Mouse (Mus musculus) heart, postnatal 0 days (tissue): Measurements from ENCODE around the gene Fcho1. TPM values are rescaled to one million over a fixed set of nuclear protein-coding genes. Genes with fewer than 3 reads are reported as not detected.

Experiments
- ATAC-seq: fragments of 200-750 bp; cut with Nextera tagmentation; 2 replicates; pipeline ENCODE4 v1.8.0; 2017; ENCODE audit warnings: low read depth, moderate number of reproducible peaks, moderate library complexity; ENCODE audit not compliant: insufficient read depth
- DNase-seq: peaks from one replicate; pipeline ENCODE4 v3.0.0-alpha.2; 2016; ENCODE audit warnings: low spot score
- H3K27ac ChIP-seq: fragments of 300-500 bp; sonication (generic); 2 replicates; pipeline ENCODE4 v1.5.1; 2014; ENCODE audit warnings: low read depth, mild to moderate bottlenecking
- H3K27me3 ChIP-seq: fragments of 300-500 bp; sonication (generic); 2 replicates; pipeline ENCODE4 v1.6.1; 2014; ENCODE audit warnings: low read length, mixed read lengths; ENCODE audit not compliant: control insufficient read depth, insufficient read depth
- H3K36me3 ChIP-seq: fragments of 300-500 bp; sonication (generic); replicated peaks from 2 replicates; pipeline ENCODE4 v1.6.1; 2014; ENCODE audit warnings: low read length, mixed read lengths; ENCODE audit not compliant: control insufficient read depth, insufficient read depth
- H3K4me1 ChIP-seq: fragments of 300-500 bp; sonication (generic); 2 replicates; pipeline ENCODE4 v1.6.1; 2014; ENCODE audit warnings: antibody characterized with exemption; ENCODE audit not compliant: control insufficient read depth, insufficient read depth
- H3K4me2 ChIP-seq: fragments of 300-500 bp; sonication (generic); 2 replicates; pipeline ENCODE4 v1.6.1; 2014; ENCODE audit warnings: low read depth, mild to moderate bottlenecking, low read length, moderate library complexity
- H3K4me3 ChIP-seq: fragments of 300-500 bp; sonication (generic); 2 replicates; pipeline ENCODE4 v1.5.1; 2014; ENCODE audit warnings: low read depth, low read length
- H3K9ac ChIP-seq: fragments of 300-500 bp; sonication (generic); replicated peaks from 2 replicates; pipeline ENCODE4 v1.6.1; 2014; ENCODE audit warnings: low read depth, low read length, mixed read lengths
- H3K9me3 ChIP-seq: fragments of 300-500 bp; sonication (generic); replicated peaks from 2 replicates; pipeline ENCODE4 v1.6.1; 2016; ENCODE audit warnings: low read length; ENCODE audit not compliant: control insufficient read depth
- CTCF ChIP-seq: IDR thresholded peaks from 2 replicates; pipeline ENCODE4 v1.5.1; 2016; ENCODE audit warnings: antibody characterized with exemption, control low read depth, low read depth
- EP300 ChIP-seq: IDR thresholded peaks from 2 replicates; pipeline ENCODE4 v1.6.1; 2016; ENCODE audit warnings: antibody characterized with exemption, low read depth
- WGBS: fragments of 180-500 bp; shearing (Covaris S2); extraction: QIAGEN DNeasy Blood & Tissue Kit; methylation state at CpG from one replicate; pipeline ENCODE4 v1.1.7; 2014; 5-methylcytosine and 5-hydroxymethylcytosine counted together
- polyA plus RNA-seq: library from polyadenylated mRNA; unstranded; fragments of >200 nt; fragmentation: Nextera tagmentation; extraction: Ambion mirVana; gene quantifications from 2 replicates; pipeline ENCODE4 v1.2.1, GENCODE M21; 2015
- total RNA-seq: library from RNA; depleted of rRNA; stranded (reverse); fragments of >200 nt; gene quantifications from 2 replicates; pipeline ENCODE4 v1.2.3, GENCODE M21; 2014; ENCODE audit warnings: low replicate concordance; rRNA removed

Gene Fcho1
- total and polyA plus RNA-seq, 2 experiments from 2014 or later: 0.04 to 0.92 TPM

- 24% methylated on average over 17 of the region's 17 CpGs for whole genome bisulfite sequencing
- H3K36me3 ChIP-seq: no peaks in the 10 kb centered on the region
- no peak overlapping the region for H3K9ac ChIP-seq
- peaks cover 66% of the 10 kb centered on the region for H3K27me3 ChIP-seq
- no peak for ATAC-seq
- H3K27ac ChIP-seq: no peak overlapping the region
- H3K9me3 ChIP-seq: no peaks in the 10 kb centered on the region
- no peaks in the 10 kb centered on the region for H3K4me1 ChIP-seq
- no peak overlapping the region for H3K4me3 ChIP-seq
- no peak overlapping the region for H3K4me2 ChIP-seq
- TF ChIP-seq CTCF (no peak), EP300 (no peak)
- DNase-seq: no peak
Observed at GRCm38 (mm10) chr8:71658515-71659049, 66.9 kb downstream of the Fcho1 start.

Other genes with a start within 250 kb of the Fcho1 start
- 10.8 and 15.0 TPM in 2 replicates for gene Ano8, start 239.8 kb downstream of the Fcho1 start, total RNA-seq
- gene Ano8, start 239.8 kb downstream of the Fcho1 start, polyA plus RNA-seq: 0.74 and 0.93 TPM in 2 replicates
- gene Gtpbp3, start 237.6 kb downstream of the Fcho1 start, total RNA-seq: 21.1 and 36.7 TPM in 2 replicates
- gene Gtpbp3, start 237.6 kb downstream of the Fcho1 start, polyA plus RNA-seq: 10.3 and 11.3 TPM in 2 replicates
- gene Plvap, start 214.0 kb downstream of the Fcho1 start, total RNA-seq: 51.6 and 95.2 TPM in 2 replicates
- 63.4 and 64.8 TPM in 2 replicates for gene Plvap, start 214.0 kb downstream of the Fcho1 start, polyA plus RNA-seq
- gene Ccdc194, start 200.0 kb downstream of the Fcho1 start, total RNA-seq: 1.1 TPM in 1 of 2 replicates, not detected in the other
- 0.12 and 0.14 TPM in 2 replicates for gene Ccdc194, start 200.0 kb downstream of the Fcho1 start, polyA plus RNA-seq
- 101 and 109 TPM in 2 replicates for gene Bst2, start 188.3 kb downstream of the Fcho1 start, total RNA-seq
- 42.9 and 43.3 TPM in 2 replicates for gene Bst2, start 188.3 kb downstream of the Fcho1 start, polyA plus RNA-seq
- 47.6 and 61.5 TPM in 2 replicates for gene Mvb12a, start 182.8 kb downstream of the Fcho1 start, total RNA-seq
- 54.4 and 55.3 TPM in 2 replicates for gene Mvb12a, start 182.8 kb downstream of the Fcho1 start, polyA plus RNA-seq
- gene Tmem221, start 166.8 kb downstream of the Fcho1 start, total RNA-seq: 0.08 TPM in 1 of 2 replicates, not detected in the other
- gene Tmem221, start 166.8 kb downstream of the Fcho1 start, polyA plus RNA-seq: 0.23 and 0.37 TPM in 2 replicates
- gene Nxnl1, start 159.1 kb downstream of the Fcho1 start, total RNA-seq: 0.50 TPM in 1 of 2 replicates, not detected in the other
- gene Nxnl1, start 159.1 kb downstream of the Fcho1 start, polyA plus RNA-seq: 0.12 TPM in 2 replicates
- gene Slc27a1, start 156.8 kb downstream of the Fcho1 start, total RNA-seq: 68.4 and 178 TPM in 2 replicates
- gene Slc27a1, start 156.8 kb downstream of the Fcho1 start, polyA plus RNA-seq: 62.1 and 68.5 TPM in 2 replicates
- 333 and 425 TPM in 2 replicates for gene Pgls, start 133.5 kb downstream of the Fcho1 start, total RNA-seq
- 210 and 212 TPM in 2 replicates for gene Pgls, start 133.5 kb downstream of the Fcho1 start, polyA plus RNA-seq
- 0.04 and 12.6 TPM in 2 replicates for gene Fam129c, start 128.1 kb downstream of the Fcho1 start, total RNA-seq
- gene Fam129c, start 128.1 kb downstream of the Fcho1 start, polyA plus RNA-seq: 0.59 and 1.6 TPM in 2 replicates
- 84.1 and 108 TPM in 2 replicates for gene Colgalt1, start 114.7 kb downstream of the Fcho1 start, total RNA-seq
- gene Colgalt1, start 114.7 kb downstream of the Fcho1 start, polyA plus RNA-seq: 32.7 and 35.4 TPM in 2 replicates
- gene Unc13a, start 54.0 kb downstream of the Fcho1 start, total RNA-seq: 0.57 and 1.2 TPM in 2 replicates
- 0.51 and 0.60 TPM in 2 replicates for gene Unc13a, start 54.0 kb downstream of the Fcho1 start, polyA plus RNA-seq
- 14.6 and 16.9 TPM in 2 replicates for gene Jak3, start 49.4 kb downstream of the Fcho1 start, total RNA-seq
- 5.7 and 5.8 TPM in 2 replicates for gene Jak3, start 49.4 kb downstream of the Fcho1 start, polyA plus RNA-seq
- gene Insl3, start 36.5 kb downstream of the Fcho1 start, total RNA-seq: not detected in 2 replicates
- gene Insl3, start 36.5 kb downstream of the Fcho1 start, polyA plus RNA-seq: 1.5 and 2.4 TPM in 2 replicates
- 8.7 TPM in 2 replicates for gene B3gnt3, start 23.9 kb downstream of the Fcho1 start, total RNA-seq
- gene B3gnt3, start 23.9 kb downstream of the Fcho1 start, polyA plus RNA-seq: 6.4 TPM in 2 replicates
- 0.85 and 6.6 TPM in 2 replicates for gene Zfp709, start 156.3 kb upstream of the Fcho1 start, total RNA-seq
- 3.6 and 3.9 TPM in 2 replicates for gene Zfp709, start 156.3 kb upstream of the Fcho1 start, polyA plus RNA-seq
- 0.11 and 0.23 TPM in 2 replicates for gene Zfp882, start 182.9 kb upstream of the Fcho1 start, total RNA-seq
- gene Zfp882, start 182.9 kb upstream of the Fcho1 start, polyA plus RNA-seq: 1.8 TPM in 2 replicates
- gene Zfp617, start 182.9 kb upstream of the Fcho1 start, total RNA-seq: 18.3 and 18.9 TPM in 2 replicates
- gene Zfp617, start 182.9 kb upstream of the Fcho1 start, polyA plus RNA-seq: 20.2 and 21.9 TPM in 2 replicates
- 3.5 and 21.6 TPM in 2 replicates for gene Zfp961, start 225.3 kb upstream of the Fcho1 start, total RNA-seq
- gene Zfp961, start 225.3 kb upstream of the Fcho1 start, polyA plus RNA-seq: 7.6 and 8.0 TPM in 2 replicates